Mouse (Mus musculus) adrenal gland, adult 18-20 months (tissue): ENCODE results near the gene Ppp1r14a. TPM values are rescaled to one million over a fixed set of nuclear protein-coding genes. Genes with fewer than 3 reads are reported as not detected.

Experiments used
- DNase-seq, 2 experiments: peaks; one replicate each; pipeline ENCODE4 v3.0.0; 2021 to 2022; ENCODE audit warnings: low spot score in 2 of 2
- long read RNA-seq, 2 experiments: library from polyadenylated mRNA; stranded (forward); transcript quantifications; one replicate each; pipeline ENCODE4 v2.0.0; 2021
- total RNA-seq, 2 experiments: library from RNA; stranded (reverse); gene quantifications; 1 replicate in 1 of 2; 2 replicates in 1 of 2; pipeline ENCODE4 v1.2.3; 2021

Ppp1r14a gene
- total RNA-seq, result 1 to 10 TPM; 4.8 TPM
- long read RNA-seq, experiment 1, result 0 reads
- long read RNA-seq, experiment 2, partial matches to known transcripts, result 0 of 1 reads
- long read RNA-seq, experiment 2, other reads (novel, unspliced or antisense), result 0 of 1 reads

- peak; percentile 64 to 72 for DNase-seq
Measured at GRCm38 (mm10) chr7:29288942-29289638, at the start of gene Ppp1r14a. Gene Ppp1r14a (plus strand): TSS chr7:29289308.

GRCm38 (mm10) chr7:29244732-29245416, 44.2 kb upstream of the Ppp1r14a start:
- no peak for DNase-seq

GRCm38 (mm10) chr7:29246015-29246414, 43.1 kb upstream of the Ppp1r14a start:
- DNase-seq, result no peak

GRCm38 (mm10) chr7:29246619-29247313, 42.3 kb upstream of the Ppp1r14a start:
- no peak for DNase-seq

GRCm38 (mm10) chr7:29247314-29247700, 41.8 kb upstream of the Ppp1r14a start:
- peak; percentile 85 to 91 for DNase-seq

- DNase-seq, result peak; percentile 26 to 28
Measured at GRCm38 (mm10) chr7:29247706-29248105, 41.4 kb upstream of the Ppp1r14a start.

- peak; percentile 32 to 44 for DNase-seq
Measured at GRCm38 (mm10) chr7:29248261-29248841, 40.8 kb upstream of the Ppp1r14a start, which contains the start of gene 2200002D01Rik. Gene 2200002D01Rik (minus strand): TSS chr7:29248466.

- DNase-seq, result no peak
Measured at GRCm38 (mm10) chr7:29251166-29251565, 37.9 kb upstream of the Ppp1r14a start.

- DNase-seq, result no peak
Measured at GRCm38 (mm10) chr7:29253842-29254241, 35.3 kb upstream of the Ppp1r14a start.

- no peak for DNase-seq
Measured at GRCm38 (mm10) chr7:29255875-29256274, 33.2 kb upstream of the Ppp1r14a start.

- DNase-seq, result no peak
Measured at GRCm38 (mm10) chr7:29257368-29257767, 31.7 kb upstream of the Ppp1r14a start.

- DNase-seq, result no peak
Measured at GRCm38 (mm10) chr7:29259781-29260730, 29.1 kb upstream of the Ppp1r14a start.

- DNase-seq, result no peak
Measured at GRCm38 (mm10) chr7:29262151-29262550, 27.0 kb upstream of the Ppp1r14a start.

GRCm38 (mm10) chr7:29263831-29264230, 25.3 kb upstream of the Ppp1r14a start:
- no peak for DNase-seq

GRCm38 (mm10) chr7:29265636-29266035, 23.5 kb upstream of the Ppp1r14a start:
- DNase-seq, result no peak

- no peak for DNase-seq
Measured at GRCm38 (mm10) chr7:29266931-29267330, 22.2 kb upstream of the Ppp1r14a start.

- no peak for DNase-seq
Measured at GRCm38 (mm10) chr7:29270445-29270844, 18.7 kb upstream of the Ppp1r14a start.

GRCm38 (mm10) chr7:29271687-29272465, 17.2 kb upstream of the Ppp1r14a start:
- no peak for DNase-seq

- DNase-seq, result no peak
Measured at GRCm38 (mm10) chr7:29276715-29277114, 12.4 kb upstream of the Ppp1r14a start.
